Mouse (Mus musculus): ENCODE results near the gene Calcoco1. TPM values are rescaled to one million over a fixed set of nuclear protein-coding genes. Genes with fewer than 3 reads are reported as not detected.

The Calcoco1 gene
- polyA plus RNA-seq, 1 experiment = 117 TPM

DNA sequence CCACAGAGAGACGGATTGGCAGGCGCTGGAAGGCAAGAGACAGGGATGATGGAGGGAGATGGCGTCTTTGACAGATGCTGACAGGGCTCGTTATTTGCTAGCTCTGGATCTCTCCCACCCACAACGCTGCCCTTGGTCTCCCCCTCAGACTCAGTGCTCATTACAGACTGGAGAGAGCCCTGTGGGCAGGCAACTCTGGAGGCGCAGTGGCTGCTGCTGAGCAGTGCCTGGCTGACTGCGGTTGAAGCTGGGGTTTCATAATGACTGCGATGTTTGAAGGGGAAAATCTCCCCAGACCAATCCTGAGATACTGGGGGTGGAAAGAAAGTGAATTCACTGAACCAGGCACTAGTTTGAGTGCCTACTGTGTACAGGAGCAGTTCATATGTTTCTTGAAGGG is 21.2 kb upstream of the Calcoco1 start:
- H3K4me3 ChIP-seq = no peak overlapping the region
- peaks cover 49% of the 10 kb centered on the region for H3K27me3 ChIP-seq (ENCODE audit: control insufficient read depth, insufficient read depth, insufficient read length)
- no peak overlapping the region for H3K4me2 ChIP-seq (ENCODE audit: low read depth)
- H3K36me3 ChIP-seq (ENCODE audit: control insufficient read depth, insufficient read depth) = no peaks in the 10 kb centered on the region
- H3K79me2 ChIP-seq (ENCODE audit: control insufficient read depth, insufficient read depth) = no peaks in the 10 kb centered on the region
- H3ac ChIP-seq (ENCODE audit: control insufficient read depth, insufficient read length) = no peak overlapping the region
- TF ChIP-seq POLR2A (IDR thresholded peaks at IDR 0.05; ENCODE audit: insufficient read length, low read depth) (no peak), MYOD1 (IDR thresholded peaks at IDR 0.05; ENCODE audit: control insufficient read depth in 1 of 3, insufficient read length in 2 of 3, low read depth in 2 of 3) (no peak), TCF3 (IDR thresholded peaks at IDR 0.05; ENCODE audit: insufficient read length, low read depth) (no peak), MYOG (IDR thresholded peaks at IDR 0.05; ENCODE audit: control insufficient read depth in 1 of 3, insufficient read depth in 1 of 3, insufficient read length in 2 of 3, low read depth in 2 of 3) (no peak), REST (IDR thresholded peaks at IDR 0.05; ENCODE audit: insufficient read depth, insufficient read length) (no peak), E2F4 (IDR thresholded peaks at IDR 0.05; ENCODE audit: insufficient read depth) (no peak), CEBPB (IDR thresholded peaks at IDR 0.05; ENCODE audit: insufficient read depth, poor library complexity, severe bottlenecking) (no peak), MAX (IDR thresholded peaks at IDR 0.05; ENCODE audit: low read depth) (no peak), SRF (IDR thresholded peaks at IDR 0.05; ENCODE audit: control insufficient read depth, insufficient read length, low read depth) (no peak), TCF12 (IDR thresholded peaks at IDR 0.05; ENCODE audit: insufficient read depth, poor library complexity, severe bottlenecking) (no peak), POLR2AphosphoS2 (IDR thresholded peaks at IDR 0.05; ENCODE audit: insufficient read length, low read depth) (no peak), USF1 (IDR thresholded peaks at IDR 0.05; ENCODE audit: low read depth) (no peak)

DNA sequence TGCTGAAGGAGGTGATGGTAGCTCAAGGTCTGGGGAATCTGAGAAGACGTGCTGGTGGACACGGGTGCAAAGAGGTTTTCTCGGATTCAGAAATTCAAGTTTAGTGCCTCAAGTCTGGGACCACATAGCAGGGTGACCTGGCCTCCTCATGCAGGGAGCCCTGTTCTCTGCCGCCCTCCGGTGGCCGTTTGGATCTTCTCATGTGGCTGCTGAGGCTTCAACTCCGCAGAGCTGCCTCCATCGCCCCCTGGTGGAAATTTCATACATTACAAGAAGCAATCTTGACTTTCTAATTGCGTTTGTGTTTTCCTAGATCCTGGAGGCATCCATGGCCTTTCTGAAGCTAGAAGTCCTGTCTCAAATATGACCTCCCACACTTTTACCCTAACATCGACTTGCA is 20.6 kb upstream of the Calcoco1 start:
- H3K36me3 ChIP-seq (ENCODE audit: control insufficient read depth, insufficient read depth) = no peaks in the 10 kb centered on the region
- no peaks in the 10 kb centered on the region for H3K79me2 ChIP-seq (ENCODE audit: control insufficient read depth, insufficient read depth)
- H3K27me3 ChIP-seq (ENCODE audit: control insufficient read depth, insufficient read depth, insufficient read length) = peaks cover 47% of the 10 kb centered on the region
- TF ChIP-seq USF1 (IDR thresholded peaks at IDR 0.05; ENCODE audit: low read depth) = no peak
- TF ChIP-seq REST (IDR thresholded peaks at IDR 0.05; ENCODE audit: insufficient read depth, insufficient read length) = no peak
- no peak for TF ChIP-seq MYOD1 (IDR thresholded peaks at IDR 0.05; ENCODE audit: control insufficient read depth in 1 of 3, insufficient read length in 2 of 3, low read depth in 2 of 3)
- no peak for TF ChIP-seq POLR2A (IDR thresholded peaks at IDR 0.05; ENCODE audit: insufficient read length, low read depth)
- TF ChIP-seq CEBPB (IDR thresholded peaks at IDR 0.05; ENCODE audit: insufficient read depth, poor library complexity, severe bottlenecking) = no peak
- TF ChIP-seq E2F4 (IDR thresholded peaks at IDR 0.05; ENCODE audit: insufficient read depth) = no peak
- H3K4me2 ChIP-seq (ENCODE audit: low read depth) = no peak overlapping the region
- H3ac ChIP-seq (ENCODE audit: control insufficient read depth, insufficient read length) = no peak overlapping the region
- no peak overlapping the region for H3K4me3 ChIP-seq

DNA sequence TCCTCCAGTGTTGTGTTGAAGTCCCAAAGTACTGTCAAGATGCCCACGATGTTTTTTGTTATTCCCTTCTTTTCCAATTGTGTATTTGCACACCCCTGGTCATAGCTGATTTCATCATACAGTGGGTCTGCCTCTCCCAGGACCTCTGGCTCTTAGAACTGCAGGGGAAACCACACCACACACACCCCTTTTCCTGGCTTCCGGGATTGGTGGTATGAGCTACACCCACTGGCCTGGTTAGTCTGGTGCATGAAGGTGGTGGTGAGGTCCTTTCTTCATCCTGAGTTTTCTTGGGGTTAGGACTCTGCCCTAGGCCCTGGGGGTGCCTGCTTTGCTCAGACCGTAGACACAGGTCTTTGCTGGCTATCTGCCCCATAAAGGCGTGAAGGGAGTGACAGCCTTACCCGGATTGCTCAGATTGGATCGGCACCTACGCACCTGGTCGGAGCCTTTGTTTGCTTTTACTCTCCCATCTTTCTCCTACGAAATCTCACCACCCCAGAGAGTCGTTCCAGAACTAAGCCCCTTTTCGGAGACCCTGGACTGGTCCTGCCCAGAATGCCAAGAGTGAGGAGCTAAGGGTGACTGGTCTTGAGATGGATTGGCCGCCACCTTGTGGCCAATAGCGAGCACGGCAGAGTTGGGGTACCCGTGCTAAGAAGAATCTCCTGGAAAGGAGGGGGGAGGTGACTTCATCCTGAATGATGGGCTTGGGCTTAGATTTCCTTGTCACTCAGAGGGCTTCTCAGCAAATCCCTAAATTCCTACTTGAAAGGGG is 17.7 kb upstream of the Calcoco1 start:
- no peak overlapping the region for H3K4me2 ChIP-seq (ENCODE audit: low read depth)
- TF ChIP-seq CEBPB (IDR thresholded peaks at IDR 0.05; ENCODE audit: insufficient read depth, poor library complexity, severe bottlenecking) (no peak), POLR2AphosphoS2 (IDR thresholded peaks at IDR 0.05; ENCODE audit: insufficient read length, low read depth) (no peak), MAX (IDR thresholded peaks at IDR 0.05; ENCODE audit: low read depth) (no peak), SRF (IDR thresholded peaks at IDR 0.05; ENCODE audit: control insufficient read depth, insufficient read length, low read depth) (no peak), USF1 (IDR thresholded peaks at IDR 0.05; ENCODE audit: low read depth) (no peak), TCF12 (IDR thresholded peaks at IDR 0.05; ENCODE audit: insufficient read depth, poor library complexity, severe bottlenecking) (no peak)
- H3K4me3 ChIP-seq = no peak overlapping the region
- H3K79me2 ChIP-seq (ENCODE audit: control insufficient read depth, insufficient read depth) = no peaks in the 10 kb centered on the region
- H3ac ChIP-seq (ENCODE audit: control insufficient read depth, insufficient read length) = no peak overlapping the region
- H3K27me3 ChIP-seq (ENCODE audit: control insufficient read depth, insufficient read depth, insufficient read length) = peaks cover 19% of the 10 kb centered on the region
- no peaks in the 10 kb centered on the region for H3K36me3 ChIP-seq (ENCODE audit: control insufficient read depth, insufficient read depth)

DNA sequence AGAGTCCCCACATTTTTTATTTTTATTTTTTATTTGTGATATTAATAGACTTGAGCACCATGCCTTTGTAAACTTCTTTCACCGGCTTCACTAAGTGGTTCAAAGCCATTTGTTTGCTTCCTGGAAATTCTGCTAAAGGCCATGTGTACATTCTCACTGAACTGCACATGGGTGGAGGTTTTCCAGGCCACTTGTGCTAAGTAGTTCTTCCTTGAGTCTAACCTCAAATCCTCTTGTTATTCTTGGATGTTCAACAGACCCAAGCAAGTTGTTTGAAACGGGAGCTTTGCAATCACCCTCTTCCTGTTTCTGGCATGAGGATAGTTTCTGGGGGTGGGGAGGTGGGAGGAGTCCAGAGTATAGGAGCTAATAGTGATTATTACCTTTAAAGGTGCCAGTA is 16.5 kb upstream of the Calcoco1 start:
- Histone ChIP-seq H3K4me2 (ENCODE audit: low read depth) (no peak overlapping the region), H3K79me2 (ENCODE audit: control insufficient read depth, insufficient read depth) (no peaks in the 10 kb centered on the region), H3K36me3 (ENCODE audit: control insufficient read depth, insufficient read depth) (no peaks in the 10 kb centered on the region), H3K27me3 (ENCODE audit: control insufficient read depth, insufficient read depth, insufficient read length) (peaks cover 6% of the 10 kb centered on the region), H3ac (ENCODE audit: control insufficient read depth, insufficient read length) (no peak overlapping the region), H3K4me3 (no peak overlapping the region)
- TF ChIP-seq MYOD1 (IDR thresholded peaks at IDR 0.05; ENCODE audit: control insufficient read depth in 1 of 3, insufficient read length in 2 of 3, low read depth in 2 of 3) = no peak
- no peak for TF ChIP-seq CEBPB (IDR thresholded peaks at IDR 0.05; ENCODE audit: insufficient read depth, poor library complexity, severe bottlenecking)
- no peak for TF ChIP-seq MAX (IDR thresholded peaks at IDR 0.05; ENCODE audit: low read depth)
- no peak for TF ChIP-seq REST (IDR thresholded peaks at IDR 0.05; ENCODE audit: insufficient read depth, insufficient read length)
- TF ChIP-seq POLR2AphosphoS2 (IDR thresholded peaks at IDR 0.05; ENCODE audit: insufficient read length, low read depth) = no peak
- TF ChIP-seq USF1 (IDR thresholded peaks at IDR 0.05; ENCODE audit: low read depth) = no peak
- TF ChIP-seq TCF12 (IDR thresholded peaks at IDR 0.05; ENCODE audit: insufficient read depth, poor library complexity, severe bottlenecking) = no peak
- no peak for TF ChIP-seq MYOG (IDR thresholded peaks at IDR 0.05; ENCODE audit: control insufficient read depth in 1 of 3, insufficient read depth in 1 of 3, insufficient read length in 2 of 3, low read depth in 2 of 3)
- no peak for TF ChIP-seq POLR2A (IDR thresholded peaks at IDR 0.05; ENCODE audit: insufficient read length, low read depth)
- no peak for TF ChIP-seq SRF (IDR thresholded peaks at IDR 0.05; ENCODE audit: control insufficient read depth, insufficient read length, low read depth)

DNA sequence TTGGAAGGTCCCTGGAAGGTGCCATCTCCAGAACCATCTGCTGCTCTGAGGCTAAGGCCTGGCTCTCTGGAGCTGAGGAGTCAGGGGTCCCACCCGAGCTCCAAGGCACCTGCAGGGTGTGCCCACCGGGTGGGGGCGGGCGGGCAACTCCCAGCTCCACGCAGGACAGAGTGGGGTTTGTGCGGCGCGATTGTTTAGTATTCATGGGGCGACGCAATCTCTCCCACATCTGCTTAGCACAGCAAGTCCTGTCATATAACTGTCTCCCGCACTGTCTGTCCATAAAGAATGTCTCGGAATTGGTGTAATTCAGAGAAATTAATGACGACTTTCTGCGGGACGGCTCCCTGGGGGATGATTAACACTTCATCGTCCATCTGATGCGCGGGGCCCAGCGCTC is 15.1 kb upstream of the Calcoco1 start:
- H3K36me3 ChIP-seq (ENCODE audit: control insufficient read depth, insufficient read depth) = no peaks in the 10 kb centered on the region
- TF ChIP-seq REST (IDR thresholded peaks at IDR 0.05; ENCODE audit: insufficient read depth, insufficient read length) (no peak), POLR2A (IDR thresholded peaks at IDR 0.05; ENCODE audit: insufficient read length, low read depth) (no peak), CEBPB (IDR thresholded peaks at IDR 0.05; ENCODE audit: insufficient read depth, poor library complexity, severe bottlenecking) (no peak), POLR2AphosphoS2 (IDR thresholded peaks at IDR 0.05; ENCODE audit: insufficient read length, low read depth) (no peak), MYOD1 (IDR thresholded peaks at IDR 0.05; ENCODE audit: control insufficient read depth in 1 of 3, insufficient read length in 2 of 3, low read depth in 2 of 3) (no peak), USF1 (IDR thresholded peaks at IDR 0.05; ENCODE audit: low read depth) (no peak), E2F4 (IDR thresholded peaks at IDR 0.05; ENCODE audit: insufficient read depth) (no peak), TCF12 (IDR thresholded peaks at IDR 0.05; ENCODE audit: insufficient read depth, poor library complexity, severe bottlenecking) (no peak), TCF3 (IDR thresholded peaks at IDR 0.05; ENCODE audit: insufficient read length, low read depth) (no peak), SRF (IDR thresholded peaks at IDR 0.05; ENCODE audit: control insufficient read depth, insufficient read length, low read depth) (no peak), MYOG (IDR thresholded peaks at IDR 0.05; ENCODE audit: control insufficient read depth in 1 of 3, insufficient read depth in 1 of 3, insufficient read length in 2 of 3, low read depth in 2 of 3) (no peak), MAX (IDR thresholded peaks at IDR 0.05; ENCODE audit: low read depth) (no peak)
- H3K4me3 ChIP-seq = no peak overlapping the region
- no peak overlapping the region for H3K4me2 ChIP-seq (ENCODE audit: low read depth)
- H3ac ChIP-seq (ENCODE audit: control insufficient read depth, insufficient read length) = no peak overlapping the region
- H3K27me3 ChIP-seq (ENCODE audit: control insufficient read depth, insufficient read depth, insufficient read length) = no peaks in the 10 kb centered on the region
- H3K79me2 ChIP-seq (ENCODE audit: control insufficient read depth, insufficient read depth) = no peaks in the 10 kb centered on the region
